Mouse (Mus musculus): ENCODE data around the gene Xrcc1. TPM values are rescaled to one million over a fixed set of nuclear protein-coding genes. Genes with fewer than 3 reads are reported as not detected.

Gene Xrcc1
- polyA plus RNA-seq, 1 experiment: 29.0 TPM

DNA sequence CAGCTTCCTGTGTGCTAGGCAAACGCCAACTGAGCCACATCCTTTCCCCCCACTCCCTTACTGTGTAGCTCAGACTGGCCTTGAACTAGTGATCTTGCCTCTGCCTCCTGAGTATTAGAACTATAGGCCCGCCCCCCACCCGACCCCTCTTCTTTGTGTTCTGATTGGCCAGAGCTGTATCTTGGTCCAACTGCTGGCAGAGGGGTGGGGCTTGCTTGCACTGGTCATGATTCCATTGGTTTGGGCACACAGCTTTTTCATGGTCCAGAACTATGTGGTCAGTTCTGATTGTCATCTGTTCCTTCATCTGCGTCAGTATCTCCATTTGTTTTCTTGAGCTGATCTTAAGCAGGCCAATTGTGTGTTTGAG, 17.7 kb downstream of the Xrcc1 start:
- Histone ChIP-seq H3K27me3 (replicated peaks; ENCODE audit: control insufficient read depth, insufficient read depth, low read length) (no peaks in the 10 kb centered on the region), H3K4me1 (ENCODE audit: control insufficient read depth, insufficient read depth, low read length) (no peaks in the 10 kb centered on the region), H3K27ac (ENCODE audit: insufficient read depth, low read depth, low read length) (no peak overlapping the region), H3K4me3 (ENCODE audit: insufficient read depth, low read depth, low read length) (no peak overlapping the region), H3K36me3 (ENCODE audit: control insufficient read depth, insufficient read depth, low read length) (no peaks in the 10 kb centered on the region)
- 74% methylated on average over 4 of the region's 4 CpGs for WGBS
- TF ChIP-seq CTCF (conservative IDR thresholded peaks at IDR 0.05; ENCODE audit: insufficient read depth, insufficient read length, low read depth, low read length) (no peak), POLR2A (IDR thresholded peaks at IDR 0.05; ENCODE audit: low read depth, low read length) (no peak)
- no peak for DNase-seq

DNA sequence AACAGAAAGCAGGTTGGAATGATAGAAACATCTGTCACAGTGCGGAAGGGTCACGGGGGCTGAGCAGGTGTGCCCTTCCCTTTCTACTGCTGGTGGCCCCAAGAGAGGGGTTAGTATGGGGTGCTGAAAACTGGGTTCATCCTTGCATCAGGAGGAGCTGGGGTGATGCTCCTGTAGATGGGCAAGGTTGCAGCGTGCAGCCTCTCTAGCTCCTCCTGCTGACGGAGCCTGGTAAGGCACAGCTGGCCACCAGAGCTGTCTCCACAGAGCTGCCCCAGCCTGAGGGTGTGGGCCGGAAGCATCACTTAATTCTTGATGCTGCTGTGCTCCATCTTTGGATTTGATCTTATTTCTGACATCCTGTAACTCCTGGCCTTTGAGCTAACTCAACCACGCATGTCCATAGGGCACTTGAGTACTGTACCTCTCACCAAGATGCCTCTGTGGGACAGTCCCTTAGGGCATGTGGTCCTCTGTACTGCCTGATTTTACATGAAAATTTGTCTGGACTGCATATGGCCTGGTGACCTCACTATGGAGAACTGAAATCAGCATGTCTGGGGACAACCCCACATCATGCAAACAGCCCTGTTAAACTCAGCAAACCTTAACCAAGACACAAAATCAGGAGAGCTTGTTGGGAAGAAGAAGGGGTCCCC, 18.6 kb downstream of the Xrcc1 start:
- TF ChIP-seq CTCF (conservative IDR thresholded peaks at IDR 0.05; ENCODE audit: insufficient read depth, insufficient read length, low read depth, low read length): peak; percentile 94
- TF ChIP-seq POLR2A (IDR thresholded peaks at IDR 0.05; ENCODE audit: low read depth, low read length): no peak
- WGBS: 57% methylated on average over 6 of the region's 6 CpGs
- Histone ChIP-seq H3K36me3 (ENCODE audit: control insufficient read depth, insufficient read depth, low read length) (no peaks in the 10 kb centered on the region), H3K27ac (ENCODE audit: insufficient read depth, low read depth, low read length) (no peak overlapping the region), H3K4me3 (ENCODE audit: insufficient read depth, low read depth, low read length) (no peak overlapping the region), H3K4me1 (ENCODE audit: control insufficient read depth, insufficient read depth, low read length) (no peaks in the 10 kb centered on the region), H3K27me3 (replicated peaks; ENCODE audit: control insufficient read depth, insufficient read depth, low read length) (no peaks in the 10 kb centered on the region)
- DNase-seq: peak; percentile 75

DNA sequence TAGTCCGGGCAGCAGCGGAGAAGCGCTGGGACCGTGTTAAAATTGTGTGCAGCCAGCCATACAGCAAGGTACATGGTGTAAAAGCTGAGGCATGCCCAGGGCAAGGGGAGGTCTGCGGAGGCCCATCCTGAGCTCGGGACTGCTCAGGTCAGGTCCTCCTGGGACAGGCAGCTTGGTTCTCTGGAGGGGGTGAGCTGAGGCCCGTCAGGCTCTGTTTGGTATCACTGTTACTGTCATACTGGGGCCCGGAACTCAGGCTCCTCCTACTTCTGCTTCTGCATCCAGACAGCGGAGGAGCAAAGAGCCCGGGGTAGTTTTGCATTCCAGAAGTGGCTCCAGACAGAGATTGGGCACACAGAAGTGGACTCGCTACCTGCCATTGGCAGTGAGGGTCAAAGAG, 19.5 kb downstream of the Xrcc1 start:
- TF ChIP-seq POLR2A (IDR thresholded peaks at IDR 0.05; ENCODE audit: low read depth, low read length) (no peak), CTCF (conservative IDR thresholded peaks at IDR 0.05; ENCODE audit: insufficient read depth, insufficient read length, low read depth, low read length) (no peak)
- no peak overlapping the region for H3K4me3 ChIP-seq (ENCODE audit: insufficient read depth, low read depth, low read length)
- H3K4me1 ChIP-seq (ENCODE audit: control insufficient read depth, insufficient read depth, low read length): no peaks in the 10 kb centered on the region
- no peaks in the 10 kb centered on the region for H3K36me3 ChIP-seq (ENCODE audit: control insufficient read depth, insufficient read depth, low read length)
- peak; percentile 44 for DNase-seq
- no peaks in the 10 kb centered on the region for H3K27me3 ChIP-seq (replicated peaks; ENCODE audit: control insufficient read depth, insufficient read depth, low read length)
- WGBS: 59% methylated on average over 11 of the region's 11 CpGs
- H3K27ac ChIP-seq (ENCODE audit: insufficient read depth, low read depth, low read length): no peak overlapping the region

DNA sequence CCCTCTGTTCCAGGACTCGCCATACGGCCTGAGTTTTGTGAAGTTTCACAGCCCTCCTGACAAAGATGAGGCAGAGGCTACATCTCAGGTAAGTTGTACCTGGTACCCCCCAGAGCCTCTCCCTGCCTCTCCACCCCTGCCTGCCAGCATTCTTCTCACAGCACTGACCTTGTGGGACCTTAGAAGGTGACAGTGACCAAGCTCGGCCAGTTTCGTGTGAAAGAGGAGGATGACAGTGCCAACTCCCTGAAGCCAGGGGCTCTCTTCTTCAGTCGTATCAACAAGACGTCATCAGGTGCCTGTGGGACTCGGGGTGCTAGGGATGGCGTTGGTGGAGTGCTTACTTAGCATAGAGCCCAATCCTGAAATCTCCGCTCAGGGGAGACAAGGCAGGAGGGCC, 20.1 kb downstream of the Xrcc1 start:
- H3K27ac ChIP-seq (ENCODE audit: insufficient read depth, low read depth, low read length): no peak overlapping the region
- no peak for TF ChIP-seq POLR2A (IDR thresholded peaks at IDR 0.05; ENCODE audit: low read depth, low read length)
- TF ChIP-seq CTCF (conservative IDR thresholded peaks at IDR 0.05; ENCODE audit: insufficient read depth, insufficient read length, low read depth, low read length): no peak

DNA sequence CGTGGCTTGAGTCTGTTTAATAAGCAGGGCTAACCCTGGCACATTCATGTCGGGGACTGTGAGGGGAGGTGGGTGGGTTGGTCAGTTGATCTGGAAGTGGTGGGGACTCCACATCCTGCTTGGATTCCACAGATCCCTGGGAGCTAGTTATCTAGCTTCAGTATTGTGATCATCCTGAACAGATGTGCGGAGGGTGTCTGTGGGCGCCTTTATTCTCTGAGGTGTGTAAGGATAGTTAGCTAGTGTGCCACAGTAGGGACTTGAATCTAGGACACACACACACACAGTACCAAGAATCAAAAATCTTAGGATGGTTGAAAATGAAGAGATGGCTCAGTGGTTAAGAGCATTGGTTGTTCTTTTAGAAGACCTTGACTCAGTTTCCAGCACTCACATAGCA, 22.4 kb downstream of the Xrcc1 start:
- DNase-seq: no peak
- Histone ChIP-seq H3K27ac (ENCODE audit: insufficient read depth, low read depth, low read length) (no peak overlapping the region), H3K4me3 (ENCODE audit: insufficient read depth, low read depth, low read length) (no peak overlapping the region), H3K4me1 (ENCODE audit: control insufficient read depth, insufficient read depth, low read length) (0 out of 2 replicates have a peak, but pooled peaks cover 2% of the 10 kb centered on the region), H3K36me3 (ENCODE audit: control insufficient read depth, insufficient read depth, low read length) (no peaks in the 10 kb centered on the region), H3K27me3 (replicated peaks; ENCODE audit: control insufficient read depth, insufficient read depth, low read length) (no peaks in the 10 kb centered on the region)
- 84% methylated on average over 4 of the region's 4 CpGs for WGBS
- TF ChIP-seq CTCF (conservative IDR thresholded peaks at IDR 0.05; ENCODE audit: insufficient read depth, insufficient read length, low read depth, low read length): no peak
- TF ChIP-seq POLR2A (IDR thresholded peaks at IDR 0.05; ENCODE audit: low read depth, low read length): no peak

More for the DNA sequence above, 20.1 kb downstream of the Xrcc1 start:
- 91% methylated on average over 9 of the region's 9 CpGs for WGBS
- no peak overlapping the region for H3K4me3 ChIP-seq (ENCODE audit: insufficient read depth, low read depth, low read length)
- no peaks in the 10 kb centered on the region for H3K4me1 ChIP-seq (ENCODE audit: control insufficient read depth, insufficient read depth, low read length)
- no peaks in the 10 kb centered on the region for H3K27me3 ChIP-seq (replicated peaks; ENCODE audit: control insufficient read depth, insufficient read depth, low read length)
- DNase-seq: no peak
- H3K36me3 ChIP-seq (ENCODE audit: control insufficient read depth, insufficient read depth, low read length): no peaks in the 10 kb centered on the region

DNA sequence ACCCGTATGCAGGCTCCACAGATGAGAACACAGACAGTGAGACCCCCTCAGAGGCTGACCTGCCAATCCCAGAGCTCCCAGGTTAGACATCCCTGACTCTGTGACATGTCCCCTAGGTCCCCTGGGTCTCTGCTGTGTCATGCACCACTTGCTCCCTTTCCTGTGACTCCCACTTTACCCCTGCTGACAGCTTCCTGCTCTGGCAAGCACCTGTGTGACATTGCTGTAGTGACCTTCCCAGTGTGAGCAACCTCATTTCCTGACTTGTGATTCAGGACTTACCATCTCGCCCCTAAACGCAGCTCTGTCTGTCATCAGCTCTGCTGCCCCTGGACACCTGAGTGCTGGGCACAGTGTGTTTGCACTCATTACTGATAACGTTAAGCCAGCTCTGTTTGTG, 25.0 kb downstream of the Xrcc1 start:
- Histone ChIP-seq H3K4me1 (ENCODE audit: control insufficient read depth, insufficient read depth, low read length) (peaks cover 10% of the 10 kb centered on the region; the same call in 1 of the 2 replicates), H3K27ac (ENCODE audit: insufficient read depth, low read depth, low read length) (no peak overlapping the region), H3K4me3 (ENCODE audit: insufficient read depth, low read depth, low read length) (no peak overlapping the region), H3K36me3 (ENCODE audit: control insufficient read depth, insufficient read depth, low read length) (no peaks in the 10 kb centered on the region), H3K27me3 (replicated peaks; ENCODE audit: control insufficient read depth, insufficient read depth, low read length) (no peaks in the 10 kb centered on the region)
- TF ChIP-seq POLR2A (IDR thresholded peaks at IDR 0.05; ENCODE audit: low read depth, low read length): no peak
- TF ChIP-seq CTCF (conservative IDR thresholded peaks at IDR 0.05; ENCODE audit: insufficient read depth, insufficient read length, low read depth, low read length): no peak
- WGBS: 74% methylated on average over 4 of the region's 4 CpGs
- DNase-seq: no peak

DNA sequence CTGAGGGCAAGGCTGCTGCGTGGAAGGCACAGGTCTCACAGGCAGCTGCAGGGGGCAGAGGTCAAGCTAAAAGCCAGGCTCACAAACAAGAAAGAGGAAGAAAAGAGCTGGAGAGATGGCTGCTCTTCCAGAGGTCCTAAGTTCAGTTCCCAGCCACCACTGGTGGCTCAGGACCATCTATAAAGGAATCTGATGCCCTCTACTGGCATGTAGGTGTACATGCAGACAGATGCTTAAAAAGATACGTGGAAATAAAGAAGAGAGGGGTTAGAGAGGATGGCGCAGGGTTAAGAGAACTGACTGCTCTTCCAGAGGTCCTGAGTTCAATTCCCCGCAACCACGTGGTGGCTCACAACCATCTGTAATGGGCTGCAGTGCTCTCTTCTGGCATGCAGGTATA, 26.4 kb downstream of the Xrcc1 start:
- DNase-seq: peak; percentile 19
- Histone ChIP-seq H3K4me1 (ENCODE audit: control insufficient read depth, insufficient read depth, low read length) (peaks cover 10% of the 10 kb centered on the region; the same call in 1 of the 2 replicates), H3K27me3 (replicated peaks; ENCODE audit: control insufficient read depth, insufficient read depth, low read length) (no peaks in the 10 kb centered on the region), H3K36me3 (ENCODE audit: control insufficient read depth, insufficient read depth, low read length) (no peaks in the 10 kb centered on the region), H3K27ac (ENCODE audit: insufficient read depth, low read depth, low read length) (no peak overlapping the region), H3K4me3 (ENCODE audit: insufficient read depth, low read depth, low read length) (no peak overlapping the region)
- WGBS: 61% methylated on average over 5 of the region's 5 CpGs
- TF ChIP-seq CTCF (conservative IDR thresholded peaks at IDR 0.05; ENCODE audit: insufficient read depth, insufficient read length, low read depth, low read length) (peak; percentile 40), POLR2A (IDR thresholded peaks at IDR 0.05; ENCODE audit: low read depth, low read length) (no peak)

Measured in kidney, adult 2 months (tissue).